Mouse (Mus musculus) limb, embryonic 15.5 days (tissue): Measurements from ENCODE around the gene Nit1. TPM values are rescaled to one million over a fixed set of nuclear protein-coding genes. Genes with fewer than 3 reads are reported as not detected.

Experiments used
- polyA plus RNA-seq: library from polyadenylated mRNA; unstranded; fragments of >200 nt; fragmentation: Nextera tagmentation; extraction: Ambion mirVana; gene quantifications from 2 replicates; pipeline ENCODE4 v1.2.1, GENCODE M21; 2015

Gene Nit1
- polyA plus RNA-seq, 1 experiment from 2014 or later, result 38.8 TPM

Other genes with a start within 250 kb of the Nit1 start
- gene Cfap126, start 231.7 kb downstream of the Nit1 start, polyA plus RNA-seq, result 1.1 and 2.2 TPM in 2 replicates
- gene Sdhc, start 195.0 kb downstream of the Nit1 start, polyA plus RNA-seq, result 235 and 256 TPM in 2 replicates
- 6.8 and 9.3 TPM in 2 replicates for gene Mpz, start 194.9 kb downstream of the Nit1 start, polyA plus RNA-seq
- 5.8 and 7.1 TPM in 2 replicates for gene Pcp4l1, start 149.4 kb downstream of the Nit1 start, polyA plus RNA-seq
- gene Nr1i3, start 131.7 kb downstream of the Nit1 start, polyA plus RNA-seq, result 0.11 and 0.33 TPM in 2 replicates
- gene Tomm40l, start 123.1 kb downstream of the Nit1 start, polyA plus RNA-seq, result 29.8 and 32.7 TPM in 2 replicates
- 3.6 and 17.5 TPM in 2 replicates for gene Apoa2, start 120.6 kb downstream of the Nit1 start, polyA plus RNA-seq
- gene Fcer1g, start 111.3 kb downstream of the Nit1 start, polyA plus RNA-seq, result 94.7 and 98.6 TPM in 2 replicates
- gene Adamts4, start 95.2 kb downstream of the Nit1 start, polyA plus RNA-seq, result 17.6 and 19.4 TPM in 2 replicates
- 217 and 252 TPM in 2 replicates for gene Ndufs2, start 94.3 kb downstream of the Nit1 start, polyA plus RNA-seq
- 63.2 and 69.1 TPM in 2 replicates for gene B4galt3, start 75.3 kb downstream of the Nit1 start, polyA plus RNA-seq
- gene Ppox, start 64.5 kb downstream of the Nit1 start, polyA plus RNA-seq, result 44.7 and 49.5 TPM in 2 replicates
- 81.5 and 83.1 TPM in 2 replicates for gene Usp21, start 57.7 kb downstream of the Nit1 start, polyA plus RNA-seq
- 113 and 116 TPM in 2 replicates for gene Ufc1, start 50.6 kb downstream of the Nit1 start, polyA plus RNA-seq
- gene Dedd, start 16.5 kb downstream of the Nit1 start, polyA plus RNA-seq, result 52.2 and 56.9 TPM in 2 replicates
- 93.0 and 95.1 TPM in 2 replicates for gene Pfdn2, start within 50 bp of the Nit1 start, polyA plus RNA-seq
- 1.5 TPM in 2 replicates for gene Klhdc9, start 15.2 kb upstream of the Nit1 start, polyA plus RNA-seq
- gene Nectin4, start 24.5 kb upstream of the Nit1 start, polyA plus RNA-seq, result 56.3 and 61.5 TPM in 2 replicates
- gene Arhgap30, start 43.3 kb upstream of the Nit1 start, polyA plus RNA-seq, result 2.9 and 3.2 TPM in 2 replicates
- gene Usf1, start 65.7 kb upstream of the Nit1 start, polyA plus RNA-seq, result 71.1 and 75.8 TPM in 2 replicates
- 5.2 and 8.5 TPM in 2 replicates for gene Tstd1, start 73.2 kb upstream of the Nit1 start, polyA plus RNA-seq
- gene F11r, start 91.9 kb upstream of the Nit1 start, polyA plus RNA-seq, result 68.3 and 70.6 TPM in 2 replicates
- 17.3 and 21.1 TPM in 2 replicates for gene Alyref2, start 157.8 kb upstream of the Nit1 start, polyA plus RNA-seq
- not detected in 2 replicates for gene Itln1, start 189.6 kb upstream of the Nit1 start, polyA plus RNA-seq
- 0.08 and 0.12 TPM in 2 replicates for gene Cd244a, start 213.5 kb upstream of the Nit1 start, polyA plus RNA-seq